Mouse (Mus musculus): ENCODE measurements around the gene Edc3. TPM values are rescaled to one million over a fixed set of nuclear protein-coding genes. Genes with fewer than 3 reads are reported as not detected.

Gene Edc3
- polyA plus RNA-seq, 1 experiment, result 24.1 TPM

DNA sequence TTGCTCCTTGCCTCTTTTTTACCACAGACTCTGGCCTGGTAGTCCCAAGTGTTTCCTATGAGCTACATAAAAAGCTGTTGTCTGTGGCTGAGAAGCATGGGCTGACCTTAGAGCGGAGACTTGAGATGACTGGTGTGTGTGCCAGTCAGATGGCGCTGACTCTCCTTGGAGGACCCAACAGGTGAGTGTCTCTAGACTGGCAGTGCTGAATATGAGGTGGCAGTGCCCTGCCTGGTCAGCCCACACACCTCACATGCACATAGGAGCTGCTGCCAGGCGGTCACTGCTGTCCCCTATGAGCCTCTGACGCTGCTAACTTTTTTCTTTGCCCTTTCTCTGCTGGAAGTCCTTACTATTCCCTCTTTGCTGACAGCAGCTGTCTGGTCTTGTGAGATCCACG, 31.5 kb downstream of the Edc3 start:
- TF ChIP-seq CTCF (IDR thresholded peaks at IDR 0.05; ENCODE audit: borderline replicate concordance, extremely low read depth, insufficient read depth, insufficient read length) (no peak), POLR2A (IDR thresholded peaks at IDR 0.05; ENCODE audit: borderline replicate concordance, extremely low read depth, insufficient read depth, insufficient read length, poor library complexity, severe bottlenecking) (no peak)
- DNase-seq (ENCODE audit: low read depth), result no peak

GRCm38 (mm10) chr9:57744462-57745091, 36.2 kb downstream of the Edc3 start:
- DNase-seq (ENCODE audit: low read depth), result peak; percentile 85
- no peak for TF ChIP-seq POLR2A (IDR thresholded peaks at IDR 0.05; ENCODE audit: borderline replicate concordance, extremely low read depth, insufficient read depth, insufficient read length, poor library complexity, severe bottlenecking)
- peak; percentile 77; the same call in 1 of the 2 replicates for TF ChIP-seq CTCF (IDR thresholded peaks at IDR 0.05; ENCODE audit: borderline replicate concordance, extremely low read depth, insufficient read depth, insufficient read length)

- TF ChIP-seq POLR2A (IDR thresholded peaks at IDR 0.05; ENCODE audit: borderline replicate concordance, extremely low read depth, insufficient read depth, insufficient read length, poor library complexity, severe bottlenecking) (no peak), CTCF (IDR thresholded peaks at IDR 0.05; ENCODE audit: borderline replicate concordance, extremely low read depth, insufficient read depth, insufficient read length) (no peak)
- no peak for DNase-seq (ENCODE audit: low read depth)
These were observed 38.7 kb downstream of the Edc3 start for GRCm38 (mm10) chr9:57747067-57747466.

GRCm38 (mm10) chr9:57748137-57748536, 39.8 kb downstream of the Edc3 start:
- DNase-seq (ENCODE audit: low read depth), result no peak
- no peak for TF ChIP-seq CTCF (IDR thresholded peaks at IDR 0.05; ENCODE audit: borderline replicate concordance, extremely low read depth, insufficient read depth, insufficient read length)
- no peak for TF ChIP-seq POLR2A (IDR thresholded peaks at IDR 0.05; ENCODE audit: borderline replicate concordance, extremely low read depth, insufficient read depth, insufficient read length, poor library complexity, severe bottlenecking)

- TF ChIP-seq POLR2A (IDR thresholded peaks at IDR 0.05; ENCODE audit: borderline replicate concordance, extremely low read depth, insufficient read depth, insufficient read length, poor library complexity, severe bottlenecking) (no peak), CTCF (IDR thresholded peaks at IDR 0.05; ENCODE audit: borderline replicate concordance, extremely low read depth, insufficient read depth, insufficient read length) (no peak)
- no peak for DNase-seq (ENCODE audit: low read depth)
These were observed 40.5 kb downstream of the Edc3 start for GRCm38 (mm10) chr9:57748831-57749230.

- DNase-seq (ENCODE audit: low read depth), result no peak
- TF ChIP-seq CTCF (IDR thresholded peaks at IDR 0.05; ENCODE audit: borderline replicate concordance, extremely low read depth, insufficient read depth, insufficient read length) (no peak), POLR2A (IDR thresholded peaks at IDR 0.05; ENCODE audit: borderline replicate concordance, extremely low read depth, insufficient read depth, insufficient read length, poor library complexity, severe bottlenecking) (no peak)
These were observed 42.6 kb downstream of the Edc3 start for GRCm38 (mm10) chr9:57750901-57751300.

DNA sequence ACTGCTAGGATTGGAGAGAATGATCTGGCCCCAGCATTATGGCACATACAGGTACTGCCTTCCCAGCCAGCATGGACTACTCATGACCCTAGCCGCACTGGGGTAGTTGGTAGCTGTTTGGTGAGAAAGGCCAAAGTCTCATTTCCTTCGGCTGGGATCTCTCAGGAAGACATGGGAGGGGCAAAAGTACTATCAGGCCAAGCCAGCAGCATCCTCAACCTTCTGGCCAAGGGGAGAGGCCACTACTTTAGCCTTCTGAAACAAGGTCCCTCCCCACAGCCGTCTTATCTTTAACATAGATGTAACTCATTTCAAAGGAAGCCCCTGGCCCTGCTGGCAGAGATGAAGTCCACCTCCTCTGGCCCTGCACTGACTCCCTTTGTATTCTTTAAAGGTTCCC, 49.2 kb downstream of the Edc3 start:
- no peak for TF ChIP-seq POLR2A (IDR thresholded peaks at IDR 0.05; ENCODE audit: borderline replicate concordance, extremely low read depth, insufficient read depth, insufficient read length, poor library complexity, severe bottlenecking)
- TF ChIP-seq CTCF (IDR thresholded peaks at IDR 0.05; ENCODE audit: borderline replicate concordance, extremely low read depth, insufficient read depth, insufficient read length), result no peak
- no peak for DNase-seq (ENCODE audit: low read depth)

DNA sequence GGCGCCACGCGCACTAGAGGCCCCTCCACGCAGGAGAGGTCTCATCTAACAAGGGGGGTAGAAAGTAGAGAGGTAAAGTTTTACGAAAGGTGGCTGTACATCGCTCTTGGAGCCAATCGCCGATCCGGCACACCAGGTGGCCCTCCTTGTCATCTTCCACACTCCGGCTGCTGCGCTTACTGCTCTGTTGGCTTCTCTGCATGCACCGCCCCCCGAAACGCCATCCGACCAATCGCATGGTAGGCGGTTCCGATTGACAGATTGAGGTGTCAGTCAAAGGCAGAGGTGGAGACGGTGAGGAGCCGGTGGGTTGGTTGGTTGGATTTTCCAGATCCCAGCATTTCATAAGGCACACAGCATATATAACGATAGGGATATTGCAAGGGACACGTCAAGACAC, 50.2 kb downstream of the Edc3 start:
- TF ChIP-seq POLR2A (IDR thresholded peaks at IDR 0.05; ENCODE audit: borderline replicate concordance, extremely low read depth, insufficient read depth, insufficient read length, poor library complexity, severe bottlenecking) (no peak), CTCF (IDR thresholded peaks at IDR 0.05; ENCODE audit: borderline replicate concordance, extremely low read depth, insufficient read depth, insufficient read length) (no peak)
- DNase-seq (ENCODE audit: low read depth), result peak; percentile 27

DNA sequence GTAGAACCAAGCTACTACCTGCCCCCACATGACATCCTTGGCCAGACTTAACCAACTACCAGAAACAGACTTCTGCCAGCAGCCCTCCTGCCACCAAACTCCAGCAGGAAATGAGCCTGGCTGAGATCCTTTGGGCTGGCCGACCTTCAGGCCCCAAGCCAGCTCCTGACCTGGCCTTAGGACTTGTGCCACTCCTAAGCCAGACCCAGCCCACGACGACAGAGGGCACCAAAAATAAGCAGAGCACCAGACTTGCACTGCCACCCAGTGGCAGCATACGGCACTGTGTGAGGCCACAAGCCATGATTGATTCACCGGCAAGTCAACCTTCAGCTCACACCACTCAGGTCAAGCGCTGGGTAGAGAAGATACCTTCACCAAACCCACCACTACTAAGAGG, 50.9 kb downstream of the Edc3 start:
- TF ChIP-seq CTCF (IDR thresholded peaks at IDR 0.05; ENCODE audit: borderline replicate concordance, extremely low read depth, insufficient read depth, insufficient read length) (peak; percentile 86), POLR2A (IDR thresholded peaks at IDR 0.05; ENCODE audit: borderline replicate concordance, extremely low read depth, insufficient read depth, insufficient read length, poor library complexity, severe bottlenecking) (no peak)
- peak; percentile 59 for DNase-seq (ENCODE audit: low read depth)

DNA sequence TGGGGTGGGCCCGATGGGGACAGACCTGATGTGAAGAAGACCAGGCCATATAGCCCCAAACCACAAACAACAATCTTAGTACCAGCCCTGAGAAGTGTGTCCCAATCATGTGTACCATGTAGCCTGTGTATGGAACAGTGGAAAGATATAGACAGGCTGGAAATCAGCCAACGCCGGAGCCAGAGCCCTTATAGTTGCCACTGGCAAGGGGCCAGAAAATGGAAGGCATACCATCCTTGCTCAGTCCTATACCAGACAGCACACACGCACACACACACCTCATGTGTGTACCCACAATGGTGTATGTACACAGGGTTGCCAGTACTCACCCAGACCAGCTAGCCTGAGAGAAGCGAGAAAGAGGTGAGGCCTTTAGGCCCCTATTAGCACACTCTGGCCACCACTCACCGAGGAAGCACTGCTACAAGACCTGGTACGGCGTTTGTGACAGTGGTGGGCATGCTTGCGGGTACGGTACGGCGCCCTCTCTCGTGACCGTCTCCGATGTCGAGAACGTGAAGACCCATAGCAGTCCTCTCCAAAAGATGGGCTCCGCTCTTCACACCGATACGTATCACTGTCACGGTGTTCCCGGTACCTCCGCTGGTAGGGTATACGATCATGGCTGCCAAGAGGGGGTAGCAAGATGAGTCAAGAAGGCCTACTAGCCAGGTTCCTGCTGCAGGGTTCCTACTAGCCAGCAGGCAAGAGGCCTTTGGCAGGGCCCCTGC, 52.2 kb downstream of the Edc3 start:
- no peak for TF ChIP-seq POLR2A (IDR thresholded peaks at IDR 0.05; ENCODE audit: borderline replicate concordance, extremely low read depth, insufficient read depth, insufficient read length, poor library complexity, severe bottlenecking)
- no peak for TF ChIP-seq CTCF (IDR thresholded peaks at IDR 0.05; ENCODE audit: borderline replicate concordance, extremely low read depth, insufficient read depth, insufficient read length)
- no peak for DNase-seq (ENCODE audit: low read depth)

DNA sequence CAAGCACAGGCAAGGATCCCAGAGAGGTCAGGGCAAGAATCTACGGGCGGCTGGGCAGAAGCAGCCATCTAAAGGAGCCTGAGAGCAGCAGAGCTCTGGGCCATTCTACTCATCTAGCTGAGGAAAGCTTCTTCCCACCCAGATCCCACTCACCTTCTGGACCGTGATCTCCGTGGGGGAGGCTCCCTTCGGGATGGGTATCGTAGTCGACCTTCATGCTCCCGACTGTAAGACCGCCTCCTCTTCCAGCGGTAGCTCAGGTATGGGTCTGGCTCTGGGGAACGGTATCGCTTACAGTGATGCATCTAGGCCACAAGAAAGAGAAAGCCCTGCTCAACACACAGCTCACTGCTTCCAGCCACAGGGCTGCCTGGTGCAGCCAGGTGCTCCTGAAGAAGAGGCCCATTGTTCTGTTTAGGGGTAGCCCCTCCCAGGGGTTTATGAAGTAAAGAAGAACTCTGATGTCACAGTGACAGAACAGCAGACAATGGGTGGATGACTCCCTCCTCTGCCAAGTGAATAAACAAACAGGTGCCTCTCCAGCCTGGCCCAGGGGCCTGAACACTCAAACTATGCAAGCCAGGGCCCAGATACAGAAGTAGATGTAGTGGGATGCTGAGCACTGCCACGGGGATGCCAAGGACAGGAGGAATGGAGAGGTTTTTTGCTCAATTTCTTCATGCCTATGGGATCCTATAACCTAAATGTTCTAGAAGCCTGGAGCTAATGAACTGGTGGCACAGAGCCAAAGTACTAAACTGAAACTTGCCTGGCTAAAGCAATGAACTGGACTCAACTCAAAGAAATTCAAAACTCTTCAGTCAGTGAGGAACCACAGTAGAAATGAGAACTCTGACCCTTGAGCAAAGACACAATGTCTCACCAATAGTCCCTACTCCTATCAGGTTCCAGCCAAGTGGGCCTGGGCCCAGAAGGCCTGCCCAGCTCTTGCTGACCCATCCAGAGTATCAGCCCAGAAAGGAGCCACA, 53.5 kb downstream of the Edc3 start:
- TF ChIP-seq POLR2A (IDR thresholded peaks at IDR 0.05; ENCODE audit: borderline replicate concordance, extremely low read depth, insufficient read depth, insufficient read length, poor library complexity, severe bottlenecking) (no peak), CTCF (IDR thresholded peaks at IDR 0.05; ENCODE audit: borderline replicate concordance, extremely low read depth, insufficient read depth, insufficient read length) (no peak)
- no peak for DNase-seq (ENCODE audit: low read depth)
